Mouse (Mus musculus) heart, postnatal 0 days (tissue): ENCODE measurements at regions not wholly inside any gene's neighbourhood (a gene's known extent, or its start where the extent isn't known, plus 50 kb on each side); places are given as distances from the start of the nearest gene placed in this dataset.

Experiments used
- ATAC-seq: fragments of 200-750 bp; cut with Nextera tagmentation; 2 replicates; pipeline ENCODE4 v1.8.0; 2017; ENCODE audit warnings: low read depth, moderate number of reproducible peaks, moderate library complexity; ENCODE audit not compliant: insufficient read depth
- DNase-seq: peaks from one replicate; pipeline ENCODE4 v3.0.0-alpha.2; 2016; ENCODE audit warnings: low spot score
- H3K27ac ChIP-seq: fragments of 300-500 bp; sonication (generic); 2 replicates; pipeline ENCODE4 v1.5.1; 2014; ENCODE audit warnings: low read depth, mild to moderate bottlenecking
- H3K27me3 ChIP-seq: fragments of 300-500 bp; sonication (generic); 2 replicates; pipeline ENCODE4 v1.6.1; 2014; ENCODE audit warnings: low read length, mixed read lengths; ENCODE audit not compliant: control insufficient read depth, insufficient read depth
- H3K36me3 ChIP-seq: fragments of 300-500 bp; sonication (generic); replicated peaks from 2 replicates; pipeline ENCODE4 v1.6.1; 2014; ENCODE audit warnings: low read length, mixed read lengths; ENCODE audit not compliant: control insufficient read depth, insufficient read depth
- H3K4me1 ChIP-seq: fragments of 300-500 bp; sonication (generic); 2 replicates; pipeline ENCODE4 v1.6.1; 2014; ENCODE audit warnings: antibody characterized with exemption; ENCODE audit not compliant: control insufficient read depth, insufficient read depth
- H3K4me2 ChIP-seq: fragments of 300-500 bp; sonication (generic); 2 replicates; pipeline ENCODE4 v1.6.1; 2014; ENCODE audit warnings: low read depth, mild to moderate bottlenecking, low read length, moderate library complexity
- H3K4me3 ChIP-seq: fragments of 300-500 bp; sonication (generic); 2 replicates; pipeline ENCODE4 v1.5.1; 2014; ENCODE audit warnings: low read depth, low read length
- H3K9ac ChIP-seq: fragments of 300-500 bp; sonication (generic); replicated peaks from 2 replicates; pipeline ENCODE4 v1.6.1; 2014; ENCODE audit warnings: low read depth, low read length, mixed read lengths
- H3K9me3 ChIP-seq: fragments of 300-500 bp; sonication (generic); replicated peaks from 2 replicates; pipeline ENCODE4 v1.6.1; 2016; ENCODE audit warnings: low read length; ENCODE audit not compliant: control insufficient read depth
- CTCF ChIP-seq: IDR thresholded peaks from 2 replicates; pipeline ENCODE4 v1.5.1; 2016; ENCODE audit warnings: antibody characterized with exemption, control low read depth, low read depth
- EP300 ChIP-seq: IDR thresholded peaks from 2 replicates; pipeline ENCODE4 v1.6.1; 2016; ENCODE audit warnings: antibody characterized with exemption, low read depth
- WGBS: fragments of 180-500 bp; shearing (Covaris S2); extraction: QIAGEN DNeasy Blood & Tissue Kit; methylation state at CpG from one replicate; pipeline ENCODE4 v1.1.7; 2014; 5-methylcytosine and 5-hydroxymethylcytosine counted together

- Histone ChIP-seq H3K4me3 (no peak overlapping the region), H3K36me3 (no peaks in the 10 kb centered on the region), H3K27ac (no peak overlapping the region), H3K9ac (no peak overlapping the region), H3K27me3 (no peaks in the 10 kb centered on the region), H3K4me2 (no peak overlapping the region), H3K9me3 (0 out of 2 replicates have a peak, but pooled peaks cover 2% of the 10 kb centered on the region), H3K4me1 (no peaks in the 10 kb centered on the region)
- WGBS = 84% methylated on average over 3 of the region's 3 CpGs
- DNase-seq = no peak
- no peak for ATAC-seq
- TF ChIP-seq CTCF = no peak
- no peak for TF ChIP-seq EP300
Measured at GRCm38 (mm10) chr19:54555351-54555750, 511.4 kb downstream of the Adra2a start.

DNA sequence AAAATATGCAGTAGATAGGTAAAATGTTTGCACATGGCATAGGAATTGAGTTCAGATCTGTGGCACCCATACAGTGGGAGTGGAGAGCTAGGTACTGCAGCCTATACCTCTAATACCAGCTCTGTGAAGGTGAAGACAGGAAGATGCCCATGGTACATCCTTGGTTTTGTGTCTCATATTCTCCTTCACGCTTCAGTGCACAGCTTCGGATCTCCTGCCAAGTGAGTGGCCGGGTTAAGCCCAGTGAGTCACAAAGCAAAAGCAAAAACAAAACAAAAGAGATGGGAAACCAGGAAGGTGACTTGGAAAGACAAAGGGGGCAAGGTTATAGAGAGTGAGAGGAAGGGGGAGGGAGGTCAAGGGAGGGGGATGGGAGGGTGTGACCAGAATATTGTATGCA is 514.0 kb downstream of the Adra2a start:
- Histone ChIP-seq H3K27ac (no peak overlapping the region), H3K27me3 (no peaks in the 10 kb centered on the region), H3K4me2 (no peak overlapping the region), H3K4me3 (no peak overlapping the region), H3K36me3 (no peaks in the 10 kb centered on the region), H3K9me3 (no peaks in the 10 kb centered on the region), H3K9ac (no peak overlapping the region), H3K4me1 (no peaks in the 10 kb centered on the region)
- no peak for DNase-seq
- WGBS = 73% methylated on average over 3 of the region's 3 CpGs
- TF ChIP-seq EP300 (no peak), CTCF (no peak)
- no peak for ATAC-seq

DNA sequence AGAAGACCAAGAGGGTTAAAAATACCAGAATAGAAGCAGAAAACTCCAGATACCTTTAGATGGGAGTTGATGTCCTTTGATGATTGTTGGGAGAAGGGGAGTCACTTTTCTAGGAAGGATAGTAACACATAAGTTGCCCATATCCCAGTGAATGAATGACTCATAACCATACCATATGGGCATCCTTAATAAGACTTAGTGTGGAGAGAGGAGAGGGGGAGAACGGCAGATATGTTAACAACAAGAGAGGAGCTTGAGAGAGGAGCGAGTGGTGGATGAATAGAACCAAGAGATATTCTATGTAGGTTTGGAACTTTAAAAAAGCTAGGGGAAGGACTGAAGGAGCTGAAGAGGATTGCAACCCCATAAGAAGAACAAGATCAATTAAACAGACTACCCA is 539.6 kb downstream of the Adra2a start:
- ATAC-seq (no peak), DNase-seq (no peak)
- H3K27me3 ChIP-seq = no peaks in the 10 kb centered on the region
- H3K4me2 ChIP-seq = no peak overlapping the region
- H3K4me1 ChIP-seq = no peaks in the 10 kb centered on the region
- no peak for TF ChIP-seq EP300
- no peak for TF ChIP-seq CTCF
- no peak overlapping the region for H3K4me3 ChIP-seq
- 70% methylated on average over 2 of the region's 2 CpGs for WGBS
- H3K27ac ChIP-seq = no peak overlapping the region
- H3K9me3 ChIP-seq = no peaks in the 10 kb centered on the region
- no peak overlapping the region for H3K9ac ChIP-seq
- H3K36me3 ChIP-seq = no peaks in the 10 kb centered on the region

DNA sequence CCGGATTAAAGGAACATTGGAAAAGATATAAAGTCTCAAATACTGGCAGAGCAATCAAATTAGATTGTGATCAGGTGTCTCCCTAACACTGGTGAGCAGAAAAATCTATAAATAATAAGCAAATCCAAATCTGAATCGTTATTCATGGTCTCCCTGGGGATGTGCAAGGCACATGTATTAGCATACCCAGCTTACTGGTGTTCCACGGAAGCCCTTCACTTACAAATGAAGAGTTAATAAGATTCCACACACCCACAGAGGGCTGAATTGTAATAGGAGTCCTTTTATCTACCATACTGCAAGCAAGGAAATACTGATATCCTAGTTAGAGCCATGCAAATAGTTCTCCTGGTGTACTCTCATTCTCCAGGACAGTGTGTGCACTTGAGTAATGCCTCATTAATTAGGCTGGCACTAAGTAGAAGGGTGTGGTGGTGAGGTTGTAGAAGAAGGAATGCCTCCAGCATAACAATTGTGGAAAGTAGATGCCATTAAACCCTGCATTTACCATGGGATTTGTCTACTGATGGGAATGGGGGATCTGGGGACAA is 540.8 kb downstream of the Adra2a start:
- H3K9ac ChIP-seq = no peak overlapping the region
- DNase-seq = no peak
- WGBS = 53% methylated on average over 3 of the region's 3 CpGs
- H3K4me1 ChIP-seq = no peaks in the 10 kb centered on the region
- no peak overlapping the region for H3K27ac ChIP-seq
- TF ChIP-seq CTCF = no peak
- H3K9me3 ChIP-seq = no peaks in the 10 kb centered on the region
- no peak overlapping the region for H3K4me3 ChIP-seq
- no peak overlapping the region for H3K4me2 ChIP-seq
- H3K27me3 ChIP-seq = no peaks in the 10 kb centered on the region
- ATAC-seq = no peak
- no peaks in the 10 kb centered on the region for H3K36me3 ChIP-seq

GRCm38 (mm10) chr19:54585326-54585725 is 541.4 kb downstream of the Adra2a start:
- no peaks in the 10 kb centered on the region for H3K4me1 ChIP-seq
- no peak for ATAC-seq
- H3K27me3 ChIP-seq = no peaks in the 10 kb centered on the region
- H3K4me3 ChIP-seq = no peak overlapping the region
- H3K36me3 ChIP-seq = no peaks in the 10 kb centered on the region
- H3K4me2 ChIP-seq = no peak overlapping the region
- no peak for DNase-seq
- no peak overlapping the region for H3K27ac ChIP-seq
- WGBS = 65% methylated on average over 1 of the region's 1 CpGs
- TF ChIP-seq CTCF (no peak), EP300 (no peak)
- no peaks in the 10 kb centered on the region for H3K9me3 ChIP-seq
- H3K9ac ChIP-seq = no peak overlapping the region

DNA sequence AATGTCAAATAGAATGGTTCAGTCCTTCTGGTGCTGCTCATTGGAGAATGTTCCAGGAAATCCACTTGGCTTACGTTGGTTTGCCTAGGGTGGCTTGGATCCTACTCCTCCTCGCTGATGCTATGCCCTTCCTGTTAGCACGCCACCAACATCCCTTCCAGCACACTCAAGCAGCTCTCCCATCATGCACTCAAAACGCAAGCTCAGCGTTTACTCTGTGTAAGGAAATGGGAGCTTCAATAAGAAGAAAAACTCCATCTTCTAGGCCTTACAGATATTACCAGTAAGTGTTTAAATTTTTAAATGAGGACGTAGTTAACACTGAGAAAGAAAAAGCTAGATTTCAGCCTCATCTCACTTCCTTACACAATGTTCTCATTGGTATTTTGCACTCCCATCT is 523.7 kb downstream of the Gpam start:
- TF ChIP-seq CTCF (no peak), EP300 (no peak)
- 77% methylated on average over 6 of the region's 6 CpGs for WGBS
- Histone ChIP-seq H3K27ac (no peak overlapping the region), H3K9me3 (no peaks in the 10 kb centered on the region), H3K27me3 (no peaks in the 10 kb centered on the region), H3K4me3 (no peak overlapping the region), H3K4me1 (no peaks in the 10 kb centered on the region), H3K36me3 (no peaks in the 10 kb centered on the region), H3K4me2 (no peak overlapping the region), H3K9ac (no peak overlapping the region)
- ATAC-seq (no peak), DNase-seq (no peak)
